Mouse (Mus musculus) embryonic facial prominence, embryonic 10.5 days (tissue): ENCODE measurements at regions not wholly inside any gene's neighbourhood (a gene's known extent, or its start where the extent isn't known, plus 50 kb on each side); places are given as distances from the start of the nearest gene placed in this dataset.
"Not testable (repeated sequence)": the region's sequence is repeated elsewhere in the genome, so short reads cannot be mapped to it uniquely, and the experiment has no call there.

Source experiments
- DNase-seq: peaks from one replicate; pipeline ENCODE4 v3.0.0-alpha.2; 2017; ENCODE audit warnings: low spot score
- H3K27ac ChIP-seq: fragments of 300-500 bp; sonication (generic); replicated peaks from 2 replicates; pipeline ENCODE4 v1.5.1; 2016; ENCODE audit warnings: mild to moderate bottlenecking
- H3K27me3 ChIP-seq: fragments of 300-500 bp; sonication (generic); replicated peaks from 2 replicates; pipeline ENCODE4 v1.6.1; 2016; ENCODE audit warnings: low read depth, mild to moderate bottlenecking; ENCODE audit not compliant: poor library complexity, severe bottlenecking
- H3K36me3 ChIP-seq: fragments of 300-500 bp; sonication (generic); replicated peaks from 2 replicates; pipeline ENCODE4 v1.6.1; 2016; ENCODE audit warnings: mild to moderate bottlenecking, moderate library complexity
- H3K4me1 ChIP-seq: fragments of 300-500 bp; sonication (generic); 2 replicates; pipeline ENCODE4 v1.6.1; 2016
- H3K4me3 ChIP-seq: fragments of 300-500 bp; sonication (generic); 2 replicates; pipeline ENCODE4 v1.5.1; 2016; ENCODE audit warnings: mild to moderate bottlenecking, moderate library complexity
- H3K9me3 ChIP-seq: fragments of 300-500 bp; sonication (generic); 2 replicates; pipeline ENCODE4 v1.6.1; 2016; ENCODE audit warnings: mild to moderate bottlenecking
- WGBS: fragments of 180-500 bp; shearing (Covaris S2); methylation state at CpG from one replicate; pipeline ENCODE4 v1.1.7; 2016; 5-methylcytosine and 5-hydroxymethylcytosine counted together

DNA sequence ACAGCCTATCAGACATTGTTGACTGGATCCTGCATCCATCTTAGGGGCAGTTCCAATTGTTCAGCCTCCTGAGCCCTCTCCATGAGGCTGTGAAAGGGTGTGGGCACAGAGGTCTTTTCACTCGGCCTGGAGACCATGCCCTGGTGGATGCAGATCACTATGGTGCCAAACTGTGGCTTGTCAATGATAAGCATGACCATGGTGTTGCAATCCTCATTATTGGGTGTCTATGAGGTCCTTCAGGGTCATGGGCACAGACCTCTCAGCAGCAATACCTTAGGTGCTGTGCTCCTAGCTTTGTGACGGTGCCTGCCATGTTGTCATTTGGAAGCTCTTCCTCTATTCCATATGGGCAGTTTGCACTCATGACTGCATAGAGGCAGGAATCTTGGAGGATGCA is 114.0 kb upstream of the Mocs1 start:
- H3K4me1 ChIP-seq, result 0 out of 2 replicates have a peak, but pooled peaks cover under 1% of the 10 kb centered on the region
- no peaks in the 10 kb centered on the region for H3K27me3 ChIP-seq
- 75% methylated on average over 2 of the region's 2 CpGs for WGBS
- no peak overlapping the region for H3K4me3 ChIP-seq
- H3K27ac ChIP-seq, result no peak overlapping the region
- no peak for DNase-seq
- no peaks in the 10 kb centered on the region for H3K36me3 ChIP-seq
- H3K9me3 ChIP-seq, result no peaks in the 10 kb centered on the region

DNA sequence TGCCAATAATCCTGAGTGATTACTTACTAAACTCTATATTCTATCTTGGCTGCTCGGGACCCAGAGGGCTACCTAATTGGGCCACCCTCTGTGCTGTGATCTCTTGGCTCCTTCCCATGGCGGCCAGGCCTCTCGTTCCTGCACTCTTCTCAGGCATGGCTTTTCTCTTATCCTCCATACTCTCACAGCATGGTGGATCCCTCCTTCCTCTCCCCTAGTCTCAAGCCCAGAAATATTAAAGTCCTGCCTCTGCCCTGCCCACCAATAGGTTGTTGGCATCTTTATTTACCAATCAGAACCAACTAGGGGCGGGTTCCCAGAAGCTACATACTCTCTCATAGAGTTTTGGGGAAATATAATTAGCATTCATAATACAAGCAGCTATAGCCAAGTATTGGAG is 100.6 kb upstream of the Mocs1 start:
- 65% methylated on average over 4 of the region's 4 CpGs for WGBS

GRCm38 (mm10) chr17:49335318-49335717 is 92.8 kb upstream of the Mocs1 start:
- no peak for DNase-seq
- 80% methylated on average over 5 of the region's 5 CpGs for WGBS
- H3K27me3 ChIP-seq, result no peaks in the 10 kb centered on the region
- H3K27ac ChIP-seq, result no peak overlapping the region
- no peaks in the 10 kb centered on the region for H3K4me1 ChIP-seq
- no peaks in the 10 kb centered on the region for H3K36me3 ChIP-seq
- H3K4me3 ChIP-seq, result no peak overlapping the region
- no peaks in the 10 kb centered on the region for H3K9me3 ChIP-seq

More for the DNA sequence above, 100.6 kb upstream of the Mocs1 start:
- Histone ChIP-seq H3K4me1 (no peaks in the 10 kb centered on the region), H3K9me3 (no peaks in the 10 kb centered on the region), H3K36me3 (no peaks in the 10 kb centered on the region), H3K27me3 (no peaks in the 10 kb centered on the region), H3K4me3 (no peak overlapping the region), H3K27ac (no peak overlapping the region)
- DNase-seq, result no peak

GRCm38 (mm10) chr17:49337881-49338280 is 90.3 kb upstream of the Mocs1 start:
- Histone ChIP-seq H3K27ac (no peak overlapping the region), H3K4me3 (no peak overlapping the region), H3K36me3 (no peaks in the 10 kb centered on the region), H3K9me3 (no peaks in the 10 kb centered on the region), H3K4me1 (no peaks in the 10 kb centered on the region), H3K27me3 (no peaks in the 10 kb centered on the region)
- 94% methylated on average over 5 of the region's 5 CpGs for WGBS
- no peak for DNase-seq

- H3K4me3 ChIP-seq, result no peak overlapping the region
- no peaks in the 10 kb centered on the region for H3K27me3 ChIP-seq
- no peaks in the 10 kb centered on the region for H3K36me3 ChIP-seq
- DNase-seq, result no peak
- no peaks in the 10 kb centered on the region for H3K4me1 ChIP-seq
- H3K9me3 ChIP-seq, result no peaks in the 10 kb centered on the region
- no peak overlapping the region for H3K27ac ChIP-seq
- 86% methylated on average over 2 of the region's 2 CpGs for WGBS
Observed at GRCm38 (mm10) chr17:49342636-49343035, 85.5 kb upstream of the Mocs1 start.

DNA sequence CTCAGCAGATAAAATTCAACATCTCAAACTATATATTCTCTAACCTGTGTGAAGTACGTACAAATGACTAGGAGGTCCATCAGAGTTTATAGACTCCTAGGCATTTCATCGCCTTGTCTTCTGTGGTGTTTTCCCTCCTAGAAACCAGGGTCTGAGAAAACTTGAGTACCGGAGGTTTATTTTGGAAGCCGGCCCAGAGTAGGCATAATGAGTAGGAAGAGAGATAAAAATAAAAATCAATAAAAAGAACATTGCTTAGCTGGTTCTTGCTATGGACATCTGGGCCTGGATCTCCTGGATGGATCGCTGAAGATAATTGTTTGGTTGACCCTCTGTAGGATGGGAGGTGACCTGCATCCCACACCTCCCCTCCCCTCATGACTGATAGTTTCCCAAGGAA is 81.5 kb upstream of the Mocs1 start:
- 92% methylated on average over 5 of the region's 5 CpGs for WGBS
- no peak overlapping the region for H3K4me3 ChIP-seq
- H3K27me3 ChIP-seq, result no peaks in the 10 kb centered on the region
- H3K9me3 ChIP-seq, result no peaks in the 10 kb centered on the region
- no peaks in the 10 kb centered on the region for H3K4me1 ChIP-seq
- H3K27ac ChIP-seq, result no peak overlapping the region
- no peak for DNase-seq
- no peaks in the 10 kb centered on the region for H3K36me3 ChIP-seq

GRCm38 (mm10) chr17:49349328-49349727 is 78.8 kb upstream of the Mocs1 start:
- DNase-seq, result no peak
- no peaks in the 10 kb centered on the region for H3K4me1 ChIP-seq
- no peaks in the 10 kb centered on the region for H3K36me3 ChIP-seq
- no peak overlapping the region for H3K27ac ChIP-seq
- H3K27me3 ChIP-seq, result no peaks in the 10 kb centered on the region
- no peak overlapping the region for H3K4me3 ChIP-seq
- WGBS, result 86% methylated on average over 9 of the region's 9 CpGs
- H3K9me3 ChIP-seq, result no peaks in the 10 kb centered on the region

DNA sequence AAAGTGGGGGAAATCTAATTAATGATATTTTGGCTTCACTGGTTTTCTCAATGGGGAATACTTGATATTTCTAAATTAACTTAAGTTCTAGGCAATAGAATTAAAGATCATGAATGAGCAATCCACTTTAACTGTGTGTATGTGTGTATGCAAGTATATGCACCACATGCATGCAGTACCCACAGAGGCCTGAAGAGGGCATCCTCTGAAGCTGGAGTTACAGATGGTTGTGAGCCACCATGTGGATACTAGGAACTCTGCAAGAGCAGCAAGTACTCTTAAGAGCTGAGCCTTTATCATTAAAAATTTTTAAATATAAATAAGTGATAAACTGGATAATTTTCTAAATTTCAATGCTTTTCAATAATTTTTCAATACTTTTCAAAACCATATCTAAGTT is 69.0 kb upstream of the Mocs1 start:
- Histone ChIP-seq H3K4me3 (no peak overlapping the region), H3K9me3 (0 out of 2 replicates have a peak, but pooled peaks cover 3% of the 10 kb centered on the region), H3K27me3 (no peaks in the 10 kb centered on the region), H3K36me3 (no peaks in the 10 kb centered on the region), H3K27ac (no peak overlapping the region), H3K4me1 (no peaks in the 10 kb centered on the region)
- DNase-seq, result no peak

DNA sequence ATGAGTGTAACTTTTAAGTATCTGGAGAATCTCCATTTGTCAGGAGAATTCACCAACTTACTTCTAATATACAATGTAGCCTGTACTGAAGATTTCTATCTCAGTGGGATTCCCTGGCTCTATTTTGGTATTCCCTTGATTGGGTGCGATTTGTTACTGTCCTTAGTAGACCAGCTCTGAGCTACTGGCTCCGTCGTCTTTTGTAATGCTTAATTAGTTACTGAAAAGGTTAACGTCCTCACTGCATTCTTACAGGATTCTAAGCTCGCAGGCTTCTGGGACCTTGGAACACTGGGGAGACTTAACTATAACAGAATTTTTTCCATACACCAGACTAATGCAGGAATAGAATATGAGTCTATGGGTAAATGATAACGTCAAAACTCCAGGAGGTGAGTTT is 67.9 kb upstream of the Mocs1 start:
- not testable (repeated sequence) for H3K27me3 ChIP-seq, H3K4me3 ChIP-seq, H3K4me1 ChIP-seq, H3K9me3 ChIP-seq, DNase-seq, H3K27ac ChIP-seq, H3K36me3 ChIP-seq
- 37% methylated on average over 6 of the region's 6 CpGs for WGBS

DNA sequence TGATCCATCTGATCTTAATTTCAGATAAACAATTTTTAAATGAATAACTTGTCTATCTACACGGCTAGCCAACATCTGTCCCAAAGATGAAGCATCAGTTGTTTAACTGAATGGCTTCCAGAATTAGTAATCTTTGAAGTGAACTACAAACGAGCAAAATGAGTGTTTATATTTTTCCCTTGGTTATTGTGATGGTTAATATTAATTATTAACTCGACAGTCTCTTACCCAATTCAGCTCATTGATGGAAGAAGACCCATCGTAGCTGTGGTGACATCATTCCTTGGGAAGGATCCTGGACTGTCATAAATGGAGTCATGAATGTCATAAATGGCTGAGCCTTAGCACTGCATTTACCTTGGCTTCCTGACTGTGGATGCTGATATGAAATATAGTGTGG is 60.4 kb upstream of the Mocs1 start:
- WGBS, result 84% methylated on average over 4 of the region's 4 CpGs
- no peaks in the 10 kb centered on the region for H3K36me3 ChIP-seq

DNA sequence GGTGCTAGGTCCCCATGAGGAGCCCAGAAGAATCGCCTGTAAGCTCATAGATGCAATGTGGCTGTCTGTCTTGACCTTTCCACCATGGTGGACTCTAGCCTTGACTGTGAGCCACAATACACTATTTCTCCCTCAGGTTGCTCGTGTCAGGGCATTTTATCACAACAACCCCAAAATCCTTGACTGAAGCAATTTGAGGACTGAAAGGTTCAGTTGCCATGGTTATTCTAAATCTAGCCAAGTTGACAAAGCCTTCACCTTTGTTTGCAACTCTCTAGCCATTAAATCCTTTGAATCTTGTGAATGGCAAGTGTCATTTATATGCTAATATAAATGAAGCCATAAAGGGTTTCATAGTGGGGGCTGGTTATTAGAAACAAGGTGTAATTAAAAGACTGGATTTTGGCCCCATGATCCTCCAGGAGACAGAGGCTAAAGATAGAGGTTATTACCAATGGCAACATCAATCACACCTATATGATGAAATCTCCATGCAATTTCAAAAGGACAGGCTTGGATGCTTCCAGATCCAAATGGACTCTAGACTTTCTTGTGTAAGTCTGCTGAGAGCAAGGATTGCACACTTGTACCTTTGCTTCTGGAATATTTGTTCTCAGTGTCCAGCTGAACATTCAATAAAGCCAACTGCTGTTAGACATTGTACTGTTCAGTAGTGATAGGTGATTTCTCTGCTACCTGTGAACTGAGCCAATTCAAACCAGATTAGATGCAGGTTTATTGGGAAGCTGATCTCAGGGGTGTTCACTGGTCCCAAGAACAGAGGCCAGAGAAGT is 59.5 kb upstream of the Mocs1 start:
- WGBS, result 73% methylated on average over 2 of the region's 2 CpGs
- Histone ChIP-seq H3K4me3 (no peak overlapping the region), H3K4me1 (no peaks in the 10 kb centered on the region), H3K27ac (no peak overlapping the region), H3K36me3 (no peaks in the 10 kb centered on the region), H3K27me3 (no peaks in the 10 kb centered on the region), H3K9me3 (no peaks in the 10 kb centered on the region)
- DNase-seq, result no peak

More for the DNA sequence above, 60.4 kb upstream of the Mocs1 start:
- Histone ChIP-seq H3K4me3 (no peak overlapping the region), H3K27me3 (no peaks in the 10 kb centered on the region), H3K4me1 (no peaks in the 10 kb centered on the region), H3K27ac (no peak overlapping the region), H3K9me3 (no peaks in the 10 kb centered on the region)
- DNase-seq, result no peak

GRCm38 (mm10) chr17:49377626-49378025 is 50.5 kb upstream of the Mocs1 start:
- no peak overlapping the region for H3K27ac ChIP-seq
- H3K9me3 ChIP-seq, result no peaks in the 10 kb centered on the region
- H3K36me3 ChIP-seq, result no peaks in the 10 kb centered on the region
- no peaks in the 10 kb centered on the region for H3K4me1 ChIP-seq
- no peak overlapping the region for H3K4me3 ChIP-seq
- H3K27me3 ChIP-seq, result no peaks in the 10 kb centered on the region
- whole genome bisulfite sequencing, result 77% methylated on average over 11 of the region's 11 CpGs
- no peak for DNase-seq
